Mouse (Mus musculus) lung, embryonic 16.5 days (tissue): ENCODE measurements at regions not wholly inside any gene's neighbourhood (a gene's known extent, or its start where the extent isn't known, plus 50 kb on each side); places are given as distances from the start of the nearest gene placed in this dataset.
A peak's percentile ranks its signal among the peaks of the same experiment; 100 is the strongest.

Experiments
- ATAC-seq: fragments of 200-750 bp; cut with Nextera tagmentation; 2 replicates; pipeline ENCODE4 v1.8.0; 2017; ENCODE audit warnings: low read depth, mild to moderate bottlenecking, moderate library complexity
- H3K27ac ChIP-seq: fragments of 300-500 bp; sonication (generic); 2 replicates; pipeline ENCODE4 v1.5.1; 2014; ENCODE audit warnings: mild to moderate bottlenecking, control low read depth, low read length
- H3K27me3 ChIP-seq: fragments of 300-500 bp; sonication (generic); 2 replicates; pipeline ENCODE4 v1.6.1; 2014; ENCODE audit warnings: low read depth, low read length, mixed read lengths; ENCODE audit not compliant: control insufficient read depth, insufficient read depth
- H3K36me3 ChIP-seq: fragments of 300-500 bp; sonication (generic); 2 replicates; pipeline ENCODE4 v1.6.1; 2014; ENCODE audit warnings: low read length; ENCODE audit not compliant: control insufficient read depth, insufficient read depth
- H3K4me1 ChIP-seq: fragments of 300-500 bp; sonication (generic); replicated peaks from 2 replicates; pipeline ENCODE4 v1.6.1; 2014; ENCODE audit warnings: low read length, mixed read lengths; ENCODE audit not compliant: control insufficient read depth, insufficient read depth
- H3K4me2 ChIP-seq: fragments of 300-500 bp; sonication (generic); 2 replicates; pipeline ENCODE4 v1.6.1; 2014; ENCODE audit warnings: low read depth, low read length, control low read depth
- H3K4me3 ChIP-seq: fragments of 300-500 bp; sonication (generic); 2 replicates; pipeline ENCODE4 v1.5.1; 2014; ENCODE audit warnings: mild to moderate bottlenecking, low read length, control low read depth
- H3K9ac ChIP-seq: fragments of 300-500 bp; sonication (generic); 2 replicates; pipeline ENCODE4 v1.6.1; 2014; ENCODE audit warnings: low read length, control low read depth
- H3K9me3 ChIP-seq: fragments of 300-500 bp; sonication (generic); 2 replicates; pipeline ENCODE4 v1.6.1; 2016; ENCODE audit warnings: low read length; ENCODE audit not compliant: control insufficient read depth
- WGBS: fragments of 180-500 bp; shearing (Covaris S2); extraction: QIAGEN DNeasy Blood & Tissue Kit; methylation state at CpG from one replicate; pipeline ENCODE4 v1.1.7; 2014; 5-methylcytosine and 5-hydroxymethylcytosine counted together

DNA sequence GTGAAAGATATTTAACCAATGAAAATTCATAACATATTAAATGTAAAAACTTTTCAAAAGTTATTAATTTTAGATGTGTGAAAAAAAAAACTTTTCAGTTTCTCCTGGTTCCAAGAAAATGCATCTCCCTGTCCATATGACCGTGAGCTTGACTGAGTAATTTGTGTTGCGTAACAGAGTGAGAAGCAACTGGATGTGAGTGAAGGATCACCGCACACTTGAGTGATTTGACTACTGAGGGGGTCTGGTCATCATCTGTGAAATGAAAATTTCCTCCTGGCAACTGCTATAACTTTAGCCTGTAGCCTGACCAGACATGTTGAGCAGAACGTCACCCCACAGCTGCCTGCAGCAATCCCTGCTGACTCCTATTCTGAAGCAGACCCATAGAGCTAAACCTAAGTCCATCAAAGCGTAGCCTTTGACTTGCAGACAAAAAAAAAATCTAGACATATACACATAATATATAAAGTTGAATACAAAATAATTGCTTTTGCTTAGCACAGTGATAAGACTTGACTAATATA, 461.2 kb downstream of the Brinp3 start:
- no peak overlapping the region for H3K9ac ChIP-seq
- no peaks in the 10 kb centered on the region for H3K9me3 ChIP-seq
- H3K27me3 ChIP-seq, result no peaks in the 10 kb centered on the region
- no peaks in the 10 kb centered on the region for H3K36me3 ChIP-seq
- H3K4me3 ChIP-seq, result no peak overlapping the region
- WGBS, result 50% methylated on average over 5 of the region's 5 CpGs
- H3K27ac ChIP-seq, result no peak overlapping the region
- no peaks in the 10 kb centered on the region for H3K4me1 ChIP-seq
- peak; percentile 93 for ATAC-seq
- H3K4me2 ChIP-seq, result no peak overlapping the region

GRCm38 (mm10) chr1:146956347-146956746, 461.8 kb downstream of the Brinp3 start:
- no peak overlapping the region for H3K9ac ChIP-seq
- no peaks in the 10 kb centered on the region for H3K9me3 ChIP-seq
- no peak overlapping the region for H3K4me3 ChIP-seq
- H3K27me3 ChIP-seq, result no peaks in the 10 kb centered on the region
- H3K36me3 ChIP-seq, result no peaks in the 10 kb centered on the region
- H3K27ac ChIP-seq, result no peak overlapping the region
- ATAC-seq, result peak; percentile 34; the same call in 1 of the 2 replicates
- no peaks in the 10 kb centered on the region for H3K4me1 ChIP-seq
- H3K4me2 ChIP-seq, result no peak overlapping the region

- H3K4me1 ChIP-seq, result no peaks in the 10 kb centered on the region
- H3K36me3 ChIP-seq, result no peaks in the 10 kb centered on the region
- H3K4me3 ChIP-seq, result no peak overlapping the region
- 80% methylated on average over 3 of the region's 3 CpGs for WGBS
- no peak overlapping the region for H3K9ac ChIP-seq
- no peak for ATAC-seq
- H3K9me3 ChIP-seq, result no peaks in the 10 kb centered on the region
- no peak overlapping the region for H3K27ac ChIP-seq
- H3K27me3 ChIP-seq, result no peaks in the 10 kb centered on the region
- H3K4me2 ChIP-seq, result no peak overlapping the region
These were observed 465.9 kb downstream of the Brinp3 start for GRCm38 (mm10) chr1:146960448-146960847.

GRCm38 (mm10) chr1:146967534-146967933, 473.0 kb downstream of the Brinp3 start:
- Histone ChIP-seq H3K9me3 (no peaks in the 10 kb centered on the region), H3K36me3 (no peaks in the 10 kb centered on the region), H3K27me3 (no peaks in the 10 kb centered on the region), H3K27ac (no peak overlapping the region), H3K9ac (no peak overlapping the region), H3K4me3 (no peak overlapping the region), H3K4me1 (no peaks in the 10 kb centered on the region), H3K4me2 (no peak overlapping the region)
- no peak for ATAC-seq

- H3K27me3 ChIP-seq, result no peaks in the 10 kb centered on the region
- H3K9me3 ChIP-seq, result no peaks in the 10 kb centered on the region
- WGBS, result 74% methylated on average over 2 of the region's 2 CpGs
- no peak overlapping the region for H3K9ac ChIP-seq
- no peak for ATAC-seq
- H3K4me1 ChIP-seq, result no peaks in the 10 kb centered on the region
- no peak overlapping the region for H3K27ac ChIP-seq
- no peak overlapping the region for H3K4me3 ChIP-seq
- H3K4me2 ChIP-seq, result no peak overlapping the region
- no peaks in the 10 kb centered on the region for H3K36me3 ChIP-seq
These were observed 473.4 kb downstream of the Brinp3 start for GRCm38 (mm10) chr1:146967993-146968392.

GRCm38 (mm10) chr1:146983433-146984186, 489.1 kb downstream of the Brinp3 start:
- no peak for ATAC-seq
- Histone ChIP-seq H3K36me3 (no peaks in the 10 kb centered on the region), H3K27me3 (no peaks in the 10 kb centered on the region), H3K4me3 (no peak overlapping the region), H3K4me1 (no peaks in the 10 kb centered on the region), H3K9me3 (no peaks in the 10 kb centered on the region), H3K27ac (no peak overlapping the region), H3K4me2 (no peak overlapping the region), H3K9ac (no peak overlapping the region)
- WGBS, result 61% methylated on average over 5 of the region's 5 CpGs

GRCm38 (mm10) chr1:147000018-147000417, 505.5 kb downstream of the Brinp3 start:
- Histone ChIP-seq H3K36me3 (no peaks in the 10 kb centered on the region), H3K4me2 (no peak overlapping the region), H3K27me3 (no peaks in the 10 kb centered on the region), H3K9ac (no peak overlapping the region), H3K9me3 (no peaks in the 10 kb centered on the region), H3K4me3 (no peak overlapping the region), H3K27ac (no peak overlapping the region), H3K4me1 (no peaks in the 10 kb centered on the region)
- ATAC-seq, result no peak
- 40% methylated on average over 2 of the region's 2 CpGs for WGBS

- 65% methylated on average over 2 of the region's 2 CpGs for WGBS
- H3K9ac ChIP-seq, result no peak overlapping the region
- H3K27me3 ChIP-seq, result no peaks in the 10 kb centered on the region
- no peak overlapping the region for H3K4me3 ChIP-seq
- H3K27ac ChIP-seq, result no peak overlapping the region
- no peak for ATAC-seq
- H3K36me3 ChIP-seq, result no peaks in the 10 kb centered on the region
- H3K9me3 ChIP-seq, result no peaks in the 10 kb centered on the region
- H3K4me2 ChIP-seq, result no peak overlapping the region
- no peaks in the 10 kb centered on the region for H3K4me1 ChIP-seq
These were observed 553.2 kb downstream of the Brinp3 start for GRCm38 (mm10) chr1:147047714-147048113.

DNA sequence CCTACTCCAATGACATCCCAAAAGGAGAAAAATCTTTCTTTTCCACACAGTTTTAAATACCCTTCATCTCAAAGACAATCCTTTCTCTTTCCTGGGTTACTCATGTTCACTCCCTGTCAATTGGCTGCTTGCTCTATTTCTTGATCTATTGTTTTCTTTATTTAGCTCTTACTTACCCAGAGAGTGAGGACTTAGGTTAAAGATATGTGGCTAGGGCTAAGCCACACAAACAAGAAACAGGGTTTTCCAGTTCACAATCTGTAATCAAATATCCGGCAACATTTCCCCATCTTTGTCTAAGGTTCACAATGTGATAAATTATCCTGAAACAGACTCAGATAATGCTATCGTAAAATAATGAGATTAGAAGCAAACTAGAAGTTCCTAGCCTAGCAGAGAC, 563.9 kb downstream of the Brinp3 start:
- no peak overlapping the region for H3K4me2 ChIP-seq
- no peaks in the 10 kb centered on the region for H3K27me3 ChIP-seq
- no peaks in the 10 kb centered on the region for H3K36me3 ChIP-seq
- no peak for ATAC-seq
- no peak overlapping the region for H3K27ac ChIP-seq
- H3K4me1 ChIP-seq, result no peaks in the 10 kb centered on the region
- H3K4me3 ChIP-seq, result no peak overlapping the region
- no peak overlapping the region for H3K9ac ChIP-seq
- WGBS, result 50% methylated on average over 2 of the region's 2 CpGs
- H3K9me3 ChIP-seq, result no peaks in the 10 kb centered on the region
